16 mouse cellular contexts compared by ENCODE assay signal in genomic region chr2:169671264-169671663, GRCm38 (mm10). TPM values are rescaled to one million over a fixed set of nuclear protein-coding genes. Genes with fewer than 3 reads are reported as not detected.
"Had no signal": no experiment of that assay in that cellular context is flagged by ENCODE, and none has a peak within 500 bp of the region (broad histone marks: within the 10 kb centered on the region; RNA-seq: fewer than 3 reads in every experiment).

No protein-coding gene starts in this region.

- H3K4me3 ChIP-seq: kidney, embryonic 15.5 days; left cerebral cortex, adult 2 months; liver, embryonic 13.5 days; lung, embryonic 15.5 days; megakaryocyte, embryonic 14.5 days; midbrain, embryonic 15.5 days; neural tube, embryonic 13.5 days had no signal

- H3K9ac ChIP-seq: kidney, embryonic 15.5 days; liver, embryonic 13.5 days; liver, postnatal 0 days; lung, embryonic 15.5 days; midbrain, embryonic 15.5 days; neural tube, embryonic 13.5 days had no signal

- H3K27me3 ChIP-seq: kidney, embryonic 15.5 days; liver, embryonic 13.5 days; lung, embryonic 15.5 days; megakaryocyte, embryonic 14.5 days; midbrain, embryonic 15.5 days; neural tube, embryonic 13.5 days had no signal

- H3K36me3 ChIP-seq: kidney, embryonic 15.5 days; liver, embryonic 13.5 days; lung, embryonic 15.5 days; midbrain, embryonic 15.5 days; neural tube, embryonic 13.5 days had no signal

- ATAC-seq: liver, postnatal 0 days; midbrain, embryonic 15.5 days had no signal

- H3K27ac ChIP-seq: left cerebral cortex, adult 2 months; liver, embryonic 13.5 days; lung, embryonic 15.5 days; macrophage; midbrain, embryonic 15.5 days; neural tube, embryonic 13.5 days had no signal

- H3K9me3 ChIP-seq: kidney, embryonic 15.5 days; liver, embryonic 13.5 days; lung, embryonic 15.5 days; midbrain, embryonic 15.5 days; neural tube, embryonic 13.5 days had no signal

- H3K4me2 ChIP-seq: kidney, embryonic 15.5 days; liver, embryonic 13.5 days; lung, embryonic 15.5 days; midbrain, embryonic 11.5 days; midbrain, embryonic 15.5 days; neural tube, embryonic 13.5 days had no signal

- DNase-seq: kidney, adult 2 months; kidney, postnatal 25 days; liver; liver, embryonic 13.5 days; liver, postnatal 0 days; lung, postnatal 14 days; retina, postnatal 1 day; thymus, postnatal 4 days had no signal

- H3K4me1 ChIP-seq: megakaryocyte, embryonic 14.5 days had no signal

RNA-seq across cellular contexts. Expression of gene Tshz2, which starts 38.5 kb away (rescaled TPM):
- polyA plus RNA-seq: macrophage had no signal
